Mouse (Mus musculus): ENCODE measurements around the gene Gpr162.

Gpr162 gene

DNA sequence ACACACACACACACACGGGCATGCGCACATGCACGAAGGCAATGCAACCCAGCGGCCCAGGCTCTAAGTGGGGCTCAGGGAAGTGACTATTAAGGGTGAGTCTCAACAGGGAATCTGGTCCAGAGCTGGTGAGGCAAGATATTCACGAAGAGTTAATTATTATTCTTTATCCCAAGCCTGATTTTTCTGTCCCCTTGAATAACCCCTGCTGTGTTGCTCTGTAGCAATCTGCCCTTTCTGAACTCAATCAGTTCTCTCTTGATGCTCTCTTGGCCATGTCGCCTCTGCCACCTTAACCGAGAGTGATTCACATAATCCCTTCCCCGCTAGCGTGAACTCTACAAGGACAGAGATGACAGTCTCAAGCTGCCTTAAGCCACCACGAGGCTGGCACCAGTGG, 19.6 kb upstream of the Gpr162 start:
- DNase-seq (ENCODE audit: low read depth, low spot score), result no peak

GRCm38 (mm10) chr6:124881821-124882220, 18.0 kb upstream of the Gpr162 start:
- no peak for DNase-seq (ENCODE audit: low read depth, low spot score)

- DNase-seq (ENCODE audit: low read depth, low spot score), result no peak
These were observed 15.6 kb upstream of the Gpr162 start for GRCm38 (mm10) chr6:124879390-124879789.

- no peak for DNase-seq (ENCODE audit: low read depth, low spot score)
These were observed 10.6 kb upstream of the Gpr162 start for GRCm38 (mm10) chr6:124874348-124874747.

DNA sequence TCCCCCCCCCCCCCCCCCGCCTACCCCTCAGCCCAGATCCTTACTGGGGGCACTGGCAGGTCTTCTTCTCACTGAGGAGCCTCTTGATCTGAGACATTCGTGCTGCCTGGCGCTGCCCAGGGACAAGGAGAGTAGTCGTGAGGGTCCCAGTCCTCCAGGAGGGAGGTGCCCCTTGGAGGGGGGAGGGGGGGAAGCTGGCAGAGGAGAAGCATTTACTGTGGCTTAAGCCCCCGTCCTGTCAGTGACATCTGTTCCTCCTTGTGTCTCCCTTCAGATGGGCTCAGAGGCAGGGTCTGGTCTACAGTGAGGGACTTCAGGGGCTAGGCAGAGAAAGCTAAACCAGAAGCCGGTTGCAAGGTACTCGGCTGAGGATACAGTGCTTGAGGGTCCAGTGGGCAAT, 2.8 kb upstream of the Gpr162 start:
- no peak for DNase-seq (ENCODE audit: low read depth, low spot score)

DNA sequence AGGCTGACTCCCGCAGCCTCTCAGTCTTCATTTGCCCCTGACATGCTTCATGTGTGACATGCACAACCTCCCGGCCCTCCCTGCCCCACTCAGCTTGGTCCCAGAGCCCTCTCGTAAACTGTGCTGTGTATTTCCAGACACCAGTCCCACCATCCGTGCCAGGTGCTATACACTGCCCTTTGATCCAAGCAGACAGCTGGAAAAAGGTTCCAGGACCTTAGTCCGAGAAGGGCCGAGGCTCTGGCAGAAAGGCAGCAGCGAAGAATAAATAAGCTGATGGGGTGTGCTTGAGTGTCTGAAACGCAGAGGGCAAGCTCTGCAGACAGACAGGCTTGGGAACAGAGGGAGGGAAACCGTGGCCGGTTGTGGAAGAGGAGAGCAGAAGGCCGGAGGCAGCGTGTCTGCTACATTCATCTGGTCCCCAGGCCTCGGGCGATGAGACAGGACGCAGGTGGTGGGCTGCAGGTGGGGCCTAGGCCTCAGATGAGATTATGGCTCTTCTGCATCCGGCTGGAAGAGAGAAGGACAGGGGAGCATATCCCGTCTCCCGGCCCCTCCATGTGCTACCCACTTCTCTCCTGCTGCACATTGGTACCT, 2.1 kb upstream of the Gpr162 start:
- no peak for DNase-seq (ENCODE audit: low read depth, low spot score)

DNA sequence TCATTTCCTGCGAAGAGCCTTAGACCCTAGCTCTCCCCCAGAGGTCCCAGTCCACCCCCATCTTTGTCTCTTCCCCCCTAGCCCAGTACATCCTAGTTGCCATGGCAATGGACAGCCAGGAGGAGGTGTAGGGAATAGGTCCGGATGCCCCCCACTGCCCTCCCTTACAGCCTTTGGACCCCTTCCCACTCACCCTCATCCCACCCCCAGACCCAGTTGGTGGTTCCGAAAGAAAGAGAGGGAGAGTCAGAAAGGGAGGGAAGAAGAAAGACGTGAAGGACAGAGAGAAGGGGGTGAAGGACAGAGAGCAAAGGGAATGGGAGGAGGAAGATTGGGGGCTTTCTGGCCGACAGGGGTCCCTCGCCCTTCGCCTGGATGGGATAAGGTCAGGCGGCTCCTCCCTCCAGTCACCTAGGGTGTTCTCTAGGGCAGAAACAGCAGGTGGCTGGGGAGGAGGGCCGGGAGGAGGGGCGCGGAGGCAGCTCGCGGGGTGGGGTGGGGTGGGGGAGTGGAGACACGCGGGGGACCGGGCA, 592 bp downstream of the Gpr162 start:
- DNase-seq (ENCODE audit: low read depth, low spot score), result no peak

GRCm38 (mm10) chr6:124862406-124863124, 1.2 kb downstream of the Gpr162 start:
- DNase-seq (ENCODE audit: low read depth, low spot score), result no peak

DNA sequence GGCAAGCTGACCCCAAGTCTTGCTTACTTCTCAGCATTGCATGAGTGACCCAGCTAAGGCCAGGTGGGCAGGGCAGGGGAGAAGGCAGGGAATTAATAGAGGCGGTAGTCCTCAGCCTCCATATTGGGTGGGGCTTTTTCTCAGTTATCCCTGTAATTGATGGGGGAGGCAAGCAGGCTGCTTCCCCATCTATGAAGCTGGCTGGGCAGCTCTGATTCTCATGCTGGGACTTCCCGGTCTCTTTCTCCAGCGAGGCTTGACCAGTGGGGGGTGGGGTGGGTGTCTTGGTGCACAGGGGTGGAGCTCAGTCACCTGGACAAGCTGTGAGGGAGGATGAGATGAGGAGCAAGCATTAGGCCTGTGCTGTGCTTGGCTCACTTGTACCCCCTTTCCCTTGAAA, 2.0 kb downstream of the Gpr162 start:
- no peak for DNase-seq (ENCODE audit: low read depth, low spot score)

DNA sequence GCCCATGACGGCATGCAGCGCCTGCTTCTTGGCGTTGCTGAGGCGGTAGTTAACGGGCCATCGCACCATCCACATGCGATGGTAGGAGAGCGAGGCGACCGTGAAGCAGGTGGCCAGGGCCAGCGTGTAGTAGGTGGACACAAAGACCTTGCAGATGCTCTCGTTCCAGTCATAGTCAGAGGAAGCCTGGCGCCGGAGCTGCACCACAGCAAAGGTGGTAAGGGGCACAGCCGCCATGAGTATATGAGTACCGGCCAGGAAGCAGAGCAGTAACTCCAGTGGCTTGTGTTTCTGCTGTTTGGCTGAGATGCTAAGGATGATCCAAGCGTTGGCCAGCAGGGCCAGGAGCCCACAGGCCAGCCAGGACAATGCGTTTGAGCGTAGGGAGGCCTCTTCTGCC, 2.5 kb downstream of the Gpr162 start:
- no peak for DNase-seq (ENCODE audit: low read depth, low spot score)

DNA sequence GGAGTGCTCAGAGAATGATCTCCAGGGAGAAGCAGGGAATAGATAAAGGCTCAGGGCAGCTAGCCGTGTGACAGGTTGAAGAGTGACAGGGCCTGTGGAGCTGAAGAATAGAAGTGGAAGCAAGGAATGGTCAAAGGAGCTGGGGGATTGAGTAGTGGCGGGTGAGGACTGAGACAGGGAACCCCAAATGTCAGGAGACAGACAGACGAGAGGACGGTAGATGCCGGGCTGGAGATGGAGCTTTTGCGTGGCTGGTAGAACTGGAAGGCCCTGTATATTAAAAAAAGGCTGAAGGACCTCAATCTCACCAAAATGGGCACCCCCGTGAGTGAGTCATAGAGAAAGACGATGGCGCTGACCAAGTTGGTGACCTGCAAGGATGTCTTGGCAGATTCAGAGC, 3.3 kb downstream of the Gpr162 start:
- DNase-seq (ENCODE audit: low read depth, low spot score), result no peak

- DNase-seq (ENCODE audit: low read depth, low spot score), result peak; percentile 90
These were observed 4.1 kb downstream of the Gpr162 start for GRCm38 (mm10) chr6:124859725-124860124.

DNA sequence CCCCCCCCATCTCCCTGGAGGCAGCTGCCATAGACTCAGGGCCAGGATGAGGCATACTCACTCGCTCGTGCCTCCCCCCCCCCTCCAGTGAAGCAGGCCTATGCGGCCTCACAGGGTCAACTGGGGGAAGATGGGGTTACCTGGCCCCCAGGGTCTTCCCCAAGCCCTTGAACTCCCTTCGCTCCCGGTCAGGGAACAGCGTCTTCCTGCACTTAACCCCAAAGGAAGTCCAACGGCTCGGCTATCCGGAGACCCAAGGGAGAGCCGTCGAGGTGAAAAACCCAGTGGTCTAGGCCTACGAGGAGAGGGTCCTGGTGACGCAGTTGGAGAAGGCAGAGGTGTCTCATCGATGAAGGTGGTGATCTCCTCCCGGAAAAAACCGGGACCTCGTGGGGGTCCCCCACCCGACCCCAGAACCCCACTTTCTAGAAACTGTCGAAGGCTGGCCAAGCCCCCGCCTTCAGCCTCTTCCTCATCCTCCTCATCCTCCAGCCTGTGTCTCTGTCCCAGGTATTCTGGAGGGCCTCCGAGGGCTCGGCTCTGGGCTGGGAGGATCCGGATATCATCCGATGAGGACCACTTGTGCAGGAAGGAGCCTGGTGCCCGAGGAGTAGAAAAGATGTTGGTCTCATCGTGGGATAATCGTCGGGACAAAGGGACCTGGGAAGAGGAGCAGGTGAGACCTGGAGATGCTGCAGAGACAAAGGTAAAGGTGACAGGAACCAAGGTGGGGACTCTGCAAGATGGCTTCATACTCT, 5.0 kb downstream of the Gpr162 start:
- no peak for DNase-seq (ENCODE audit: low read depth, low spot score)

DNA sequence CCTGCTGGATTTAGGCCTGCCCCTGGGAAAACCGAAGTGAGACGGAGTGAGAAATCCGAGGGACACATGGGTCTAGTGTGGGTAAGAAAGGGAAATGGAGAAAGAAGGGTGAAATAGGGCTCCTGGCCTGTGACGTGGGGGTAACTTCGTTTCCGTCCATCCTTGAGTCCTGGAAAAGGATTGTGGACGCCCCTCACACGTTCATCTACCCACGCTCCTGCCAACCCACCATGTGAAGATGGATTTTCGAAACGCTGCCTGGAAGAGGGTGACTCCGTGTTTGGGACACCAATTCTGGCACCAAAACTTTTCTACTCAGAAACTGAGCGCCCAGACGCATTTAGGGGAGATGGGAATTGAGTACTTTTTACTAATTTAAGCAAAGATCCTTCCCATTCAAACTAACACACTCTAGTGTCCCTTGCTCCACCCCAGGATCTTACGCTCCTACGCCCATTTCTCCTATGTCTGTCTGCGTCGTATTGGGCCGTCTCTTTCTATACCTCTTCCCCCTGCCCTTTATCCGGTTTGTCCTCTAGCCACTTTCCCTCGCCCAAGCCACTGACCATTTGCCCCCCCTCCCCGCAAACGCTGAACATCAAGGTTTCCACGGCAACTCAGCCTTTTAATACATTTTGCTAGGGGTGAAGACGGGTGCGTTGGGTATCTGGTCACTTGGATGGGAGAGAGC, 5.8 kb downstream of the Gpr162 start:
- no peak for DNase-seq (ENCODE audit: low read depth, low spot score)

- DNase-seq (ENCODE audit: low read depth, low spot score), result peak; percentile 85
These were observed 6.6 kb downstream of the Gpr162 start, which contains the start of gene P3h3 for GRCm38 (mm10) chr6:124856916-124857839. TSS of gene P3h3 (minus strand) at chr6:124857752.

- no peak for DNase-seq (ENCODE audit: low read depth, low spot score)
These were observed 7.5 kb downstream of the Gpr162 start for GRCm38 (mm10) chr6:124856321-124856720.

- DNase-seq (ENCODE audit: low read depth, low spot score), result no peak
These were observed 9.1 kb downstream of the Gpr162 start for GRCm38 (mm10) chr6:124854647-124855046.

DNA sequence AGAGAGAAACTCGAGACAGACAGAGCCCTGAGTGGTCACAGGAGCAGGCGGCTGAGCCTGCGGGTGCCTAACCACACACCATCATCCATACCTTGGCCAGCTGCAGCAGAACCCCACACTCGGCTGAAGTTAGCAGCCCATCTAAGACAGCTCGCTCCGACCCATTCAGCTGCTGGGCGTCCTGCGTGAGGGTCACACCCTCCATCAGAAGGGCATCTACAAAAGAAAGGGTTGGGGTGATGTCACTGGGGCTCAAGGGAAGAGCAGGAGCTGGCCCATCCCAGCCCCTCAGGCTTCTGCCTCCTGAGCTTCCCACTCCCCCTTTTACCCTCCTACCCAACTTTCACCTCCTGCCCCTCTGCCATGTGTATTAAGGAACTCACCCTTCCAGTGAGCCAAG, 13.2 kb downstream of the Gpr162 start:
- DNase-seq (ENCODE audit: low read depth, low spot score), result no peak

DNA sequence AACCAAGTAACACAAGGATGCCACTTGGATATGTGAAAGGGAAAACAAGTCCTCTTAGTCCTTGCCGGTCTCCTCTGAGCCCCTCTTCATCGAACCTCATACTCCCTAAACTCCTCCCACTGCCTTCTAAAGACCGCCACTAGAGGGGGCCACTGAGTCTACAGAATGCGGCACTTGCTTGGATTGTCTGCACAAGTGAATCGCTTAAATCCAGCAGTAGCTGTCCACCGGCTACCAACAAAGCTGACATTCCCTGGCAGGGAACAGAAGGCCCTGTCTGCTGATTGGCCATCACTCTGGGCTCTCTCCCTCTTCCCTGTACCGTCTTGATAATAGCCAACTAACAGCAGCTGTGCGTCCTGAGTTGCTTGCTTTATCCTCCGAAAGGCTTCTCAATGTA, 16.5 kb downstream of the Gpr162 start:
- DNase-seq (ENCODE audit: low read depth, low spot score), result peak; percentile 92

- no peak for DNase-seq (ENCODE audit: low read depth, low spot score)
These were observed 23.3 kb downstream of the Gpr162 start, which contains the start of gene Gnb3 for GRCm38 (mm10) chr6:124840241-124841167. TSS of gene Gnb3 (minus strand) at chr6:124840275.
